Mouse (Mus musculus): ENCODE results near the gene Miga1. TPM values are rescaled to one million over a fixed set of nuclear protein-coding genes. Genes with fewer than 3 reads are reported as not detected.

The Miga1 gene
- polyA plus RNA-seq, 1 experiment from 2014 or later, result 21.1 TPM

DNA sequence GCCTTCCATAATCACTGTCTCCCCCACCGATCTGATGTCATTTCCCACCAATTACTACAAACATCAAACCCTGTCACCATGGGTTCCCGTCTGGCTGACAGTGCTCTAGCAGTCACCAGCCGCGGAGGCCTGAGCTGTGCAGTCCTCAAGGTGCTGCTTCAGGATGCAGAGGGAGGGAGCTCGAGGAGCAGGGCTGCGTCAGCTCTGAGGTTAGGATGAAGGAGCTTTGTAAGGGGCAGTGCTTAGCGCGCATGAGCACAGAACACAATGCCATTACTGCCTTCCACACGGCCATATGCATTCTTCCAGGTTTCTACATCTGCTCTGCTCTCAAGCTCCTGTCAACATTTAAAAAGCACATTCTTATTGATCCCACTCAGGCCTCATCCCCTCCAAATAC, 37.2 kb downstream of the Miga1 start:
- Histone ChIP-seq H3K4me2 (ENCODE audit: low read depth, low read length) (no peak overlapping the region), H3K4me1 (ENCODE audit: control insufficient read depth, insufficient read depth, low read length) (no peaks in the 10 kb centered on the region), H3K9me3 (replicated peaks; ENCODE audit: control insufficient read depth, low read length) (no peaks in the 10 kb centered on the region), H3K27me3 (ENCODE audit: control insufficient read depth, insufficient read depth, low read length) (no peaks in the 10 kb centered on the region), H3K36me3 (replicated peaks; ENCODE audit: control insufficient read depth, insufficient read depth, low read depth, low read length) (no peaks in the 10 kb centered on the region), H3K4me3 (ENCODE audit: low read depth, low read length) (no peak overlapping the region), H3K27ac (replicated peaks; ENCODE audit: low read depth, low read length) (no peak overlapping the region), H3K9ac (replicated peaks; ENCODE audit: low read length) (no peak overlapping the region)
- WGBS, result 74% methylated on average over 9 of the region's 9 CpGs
- no peak for ATAC-seq (replicated peaks; ENCODE audit: insufficient number of reproducible peaks, low FRiP score, low TSS enrichment, low read depth)
- no peak for DNase-seq (ENCODE audit: low spot score)

DNA sequence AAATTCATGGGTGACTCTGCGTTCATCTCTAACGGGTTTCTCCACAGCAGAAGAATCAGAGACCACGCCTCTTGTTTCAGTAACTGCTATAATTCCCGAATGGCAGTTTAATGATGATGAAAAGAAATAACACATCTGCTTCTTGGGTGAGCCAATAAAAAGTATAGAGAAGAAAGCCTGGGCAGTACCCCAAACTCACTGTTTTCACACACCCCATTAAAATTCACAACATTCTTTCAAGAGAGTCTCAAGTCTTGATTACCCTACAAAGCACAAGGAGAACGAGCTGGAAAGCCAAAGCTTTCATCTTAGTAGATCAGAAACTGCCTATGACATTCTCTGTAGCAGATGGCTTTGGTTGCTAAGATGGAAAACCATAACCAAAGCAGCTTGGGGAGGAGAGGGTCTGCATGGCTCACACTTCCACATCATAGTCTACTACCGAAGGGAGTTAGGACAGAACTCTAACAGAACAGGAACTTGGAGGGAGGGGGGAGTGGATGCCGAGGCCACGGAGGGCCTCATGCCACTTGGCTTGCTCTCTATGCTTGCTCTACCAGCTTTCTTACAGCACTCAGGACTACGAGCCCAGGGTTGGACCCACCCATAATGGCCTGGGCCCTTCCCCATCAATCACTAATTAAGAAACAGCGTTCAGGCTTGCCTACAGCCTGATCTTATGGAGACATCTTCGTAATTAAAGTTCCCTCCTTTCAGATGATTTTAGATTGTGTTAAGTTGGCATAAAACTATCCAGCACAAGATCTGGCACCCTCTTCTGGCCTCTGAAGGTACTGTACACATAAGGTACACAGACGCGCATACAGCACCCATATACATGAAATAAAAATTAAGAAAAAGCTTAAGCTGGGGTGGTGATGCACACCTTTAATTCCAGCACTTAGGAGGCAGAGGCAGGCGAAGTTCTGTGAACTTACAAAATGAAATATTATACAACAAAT, 39.5 kb downstream of the Miga1 start:
- DNase-seq (ENCODE audit: low spot score), result no peak
- H3K4me1 ChIP-seq (ENCODE audit: control insufficient read depth, insufficient read depth, low read length), result no peaks in the 10 kb centered on the region
- H3K36me3 ChIP-seq (replicated peaks; ENCODE audit: control insufficient read depth, insufficient read depth, low read depth, low read length), result no peaks in the 10 kb centered on the region

DNA sequence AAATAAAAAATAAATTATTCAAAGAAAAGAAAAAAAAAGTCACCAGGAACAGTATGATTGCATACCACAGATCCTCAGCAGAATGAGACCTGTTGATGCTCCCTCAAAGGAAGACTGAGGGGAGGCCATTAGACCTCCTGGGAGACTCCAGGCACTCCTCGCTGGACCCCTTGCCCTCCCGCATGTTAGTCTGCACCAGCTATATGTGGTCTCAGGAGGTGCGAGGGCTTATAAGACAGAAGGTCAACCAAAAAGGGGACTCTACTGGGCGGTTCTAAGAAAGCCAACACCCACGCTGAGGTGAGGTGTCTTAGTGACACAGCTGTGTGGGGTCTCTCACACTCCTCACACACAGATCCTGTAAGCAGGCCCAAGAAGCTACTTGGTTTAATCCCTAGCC, 44.3 kb downstream of the Miga1 start:
- no peak for DNase-seq (ENCODE audit: low spot score)
- no peak overlapping the region for H3K4me2 ChIP-seq (ENCODE audit: low read depth, low read length)
- no peaks in the 10 kb centered on the region for H3K27me3 ChIP-seq (ENCODE audit: control insufficient read depth, insufficient read depth, low read length)
- no peaks in the 10 kb centered on the region for H3K4me1 ChIP-seq (ENCODE audit: control insufficient read depth, insufficient read depth, low read length)
- H3K36me3 ChIP-seq (replicated peaks; ENCODE audit: control insufficient read depth, insufficient read depth, low read depth, low read length), result no peaks in the 10 kb centered on the region
- WGBS, result 96% methylated on average over 5 of the region's 5 CpGs
- no peaks in the 10 kb centered on the region for H3K9me3 ChIP-seq (replicated peaks; ENCODE audit: control insufficient read depth, low read length)
- no peak overlapping the region for H3K27ac ChIP-seq (replicated peaks; ENCODE audit: low read depth, low read length)
- no peak overlapping the region for H3K4me3 ChIP-seq (ENCODE audit: low read depth, low read length)
- H3K9ac ChIP-seq (replicated peaks; ENCODE audit: low read length), result no peak overlapping the region
- ATAC-seq (replicated peaks; ENCODE audit: insufficient number of reproducible peaks, low FRiP score, low TSS enrichment, low read depth), result no peak

More for the DNA sequence above, 39.5 kb downstream of the Miga1 start:
- Histone ChIP-seq H3K4me2 (ENCODE audit: low read depth, low read length) (no peak overlapping the region), H3K27me3 (ENCODE audit: control insufficient read depth, insufficient read depth, low read length) (no peaks in the 10 kb centered on the region), H3K9ac (replicated peaks; ENCODE audit: low read length) (no peak overlapping the region), H3K9me3 (replicated peaks; ENCODE audit: control insufficient read depth, low read length) (no peaks in the 10 kb centered on the region), H3K4me3 (ENCODE audit: low read depth, low read length) (no peak overlapping the region), H3K27ac (replicated peaks; ENCODE audit: low read depth, low read length) (no peak overlapping the region)
- WGBS, result 92% methylated on average over 14 of the region's 14 CpGs
- ATAC-seq (replicated peaks; ENCODE audit: insufficient number of reproducible peaks, low FRiP score, low TSS enrichment, low read depth), result no peak

DNA sequence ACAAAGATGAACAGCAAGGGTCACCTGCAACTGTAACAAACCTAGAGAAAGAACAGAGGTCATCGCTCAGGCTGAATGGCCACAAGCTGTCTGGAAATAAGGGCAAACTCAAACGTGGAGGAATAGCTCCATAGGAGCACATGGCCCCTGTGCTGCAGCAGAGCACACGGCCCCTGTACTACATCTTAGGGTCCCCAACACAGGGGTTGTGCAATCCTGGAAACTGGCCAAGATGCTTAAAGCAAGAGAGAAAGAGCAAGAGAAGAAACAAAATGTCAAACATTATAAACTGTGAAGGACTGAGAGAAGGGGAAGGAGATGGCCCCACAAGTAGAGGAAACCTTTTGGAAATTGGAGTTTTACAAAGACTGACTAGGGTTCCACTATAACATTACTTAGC, 45.8 kb downstream of the Miga1 start:
- 77% methylated on average over 3 of the region's 3 CpGs for whole genome bisulfite sequencing
- Histone ChIP-seq H3K27ac (replicated peaks; ENCODE audit: low read depth, low read length) (no peak overlapping the region), H3K27me3 (ENCODE audit: control insufficient read depth, insufficient read depth, low read length) (no peaks in the 10 kb centered on the region), H3K9ac (replicated peaks; ENCODE audit: low read length) (no peak overlapping the region), H3K4me3 (ENCODE audit: low read depth, low read length) (no peak overlapping the region), H3K36me3 (replicated peaks; ENCODE audit: control insufficient read depth, insufficient read depth, low read depth, low read length) (no peaks in the 10 kb centered on the region), H3K4me1 (ENCODE audit: control insufficient read depth, insufficient read depth, low read length) (no peaks in the 10 kb centered on the region), H3K9me3 (replicated peaks; ENCODE audit: control insufficient read depth, low read length) (no peaks in the 10 kb centered on the region), H3K4me2 (ENCODE audit: low read depth, low read length) (no peak overlapping the region)
- DNase-seq (ENCODE audit: low spot score) (no peak), ATAC-seq (replicated peaks; ENCODE audit: insufficient number of reproducible peaks, low FRiP score, low TSS enrichment, low read depth) (no peak)

DNA sequence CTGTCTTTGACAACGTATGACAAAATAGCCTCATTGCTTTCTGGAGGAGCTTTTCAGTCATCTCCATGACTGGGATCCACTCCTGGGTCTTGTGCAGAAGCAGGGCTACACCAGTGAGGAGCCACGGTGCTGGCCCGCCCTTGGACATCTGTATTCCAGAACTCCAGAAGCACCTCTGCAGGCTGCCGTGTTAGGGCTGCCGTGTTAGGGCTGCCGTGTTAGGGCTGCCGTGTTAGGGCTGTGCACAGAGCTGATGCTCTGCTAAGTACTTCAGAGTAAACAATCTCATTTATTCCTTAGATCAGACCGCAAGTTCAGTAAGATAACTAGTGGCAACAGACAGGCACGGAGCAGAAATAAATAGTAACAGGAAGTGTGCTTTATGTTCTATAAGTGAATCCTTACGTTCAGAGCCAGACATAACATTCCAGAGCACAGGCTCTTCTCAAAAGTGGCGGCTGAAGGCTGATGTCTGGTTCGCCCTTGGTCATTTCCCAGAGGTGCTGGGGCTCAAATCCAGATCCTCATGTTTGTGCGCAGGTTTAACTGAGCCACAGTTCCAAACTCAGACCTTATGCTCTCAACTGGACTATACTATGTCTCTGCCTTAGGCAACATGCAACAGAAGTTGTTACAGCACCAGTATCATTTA, 46.6 kb downstream of the Miga1 start:
- 69% methylated on average over 13 of the region's 13 CpGs for WGBS
- H3K9me3 ChIP-seq (replicated peaks; ENCODE audit: control insufficient read depth, low read length), result no peaks in the 10 kb centered on the region
- no peak overlapping the region; the same call in 1 of the 2 replicates for H3K27ac ChIP-seq (replicated peaks; ENCODE audit: low read depth, low read length)
- no peaks in the 10 kb centered on the region for H3K4me1 ChIP-seq (ENCODE audit: control insufficient read depth, insufficient read depth, low read length)
- no peaks in the 10 kb centered on the region for H3K36me3 ChIP-seq (replicated peaks; ENCODE audit: control insufficient read depth, insufficient read depth, low read depth, low read length)
- no peak for DNase-seq (ENCODE audit: low spot score)
- no peak for ATAC-seq (replicated peaks; ENCODE audit: insufficient number of reproducible peaks, low FRiP score, low TSS enrichment, low read depth)
- no peak overlapping the region for H3K4me2 ChIP-seq (ENCODE audit: low read depth, low read length)
- no peak overlapping the region for H3K4me3 ChIP-seq (ENCODE audit: low read depth, low read length)
- H3K9ac ChIP-seq (replicated peaks; ENCODE audit: low read length), result no peak overlapping the region
- no peaks in the 10 kb centered on the region for H3K27me3 ChIP-seq (ENCODE audit: control insufficient read depth, insufficient read depth, low read length)

DNA sequence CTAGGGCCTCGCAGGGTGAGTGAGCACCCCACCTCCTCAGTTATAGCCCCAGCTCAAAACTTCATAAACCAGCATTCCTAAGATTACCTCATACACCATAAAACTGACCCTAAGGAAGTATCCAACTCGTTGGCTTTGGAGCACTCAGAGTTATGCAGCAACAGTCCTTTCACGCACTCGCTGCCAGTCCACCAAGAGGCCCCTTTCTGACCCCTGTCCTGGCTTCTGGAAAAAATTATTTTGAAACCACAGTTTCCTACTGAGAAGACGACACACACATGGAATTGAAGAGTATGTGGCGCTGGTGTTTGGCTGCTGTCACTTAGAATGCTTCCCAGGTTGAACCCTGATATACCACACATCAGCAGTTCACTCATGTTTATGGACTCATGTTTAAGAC, 48.3 kb downstream of the Miga1 start:
- H3K36me3 ChIP-seq (replicated peaks; ENCODE audit: control insufficient read depth, insufficient read depth, low read depth, low read length), result no peaks in the 10 kb centered on the region

DNA sequence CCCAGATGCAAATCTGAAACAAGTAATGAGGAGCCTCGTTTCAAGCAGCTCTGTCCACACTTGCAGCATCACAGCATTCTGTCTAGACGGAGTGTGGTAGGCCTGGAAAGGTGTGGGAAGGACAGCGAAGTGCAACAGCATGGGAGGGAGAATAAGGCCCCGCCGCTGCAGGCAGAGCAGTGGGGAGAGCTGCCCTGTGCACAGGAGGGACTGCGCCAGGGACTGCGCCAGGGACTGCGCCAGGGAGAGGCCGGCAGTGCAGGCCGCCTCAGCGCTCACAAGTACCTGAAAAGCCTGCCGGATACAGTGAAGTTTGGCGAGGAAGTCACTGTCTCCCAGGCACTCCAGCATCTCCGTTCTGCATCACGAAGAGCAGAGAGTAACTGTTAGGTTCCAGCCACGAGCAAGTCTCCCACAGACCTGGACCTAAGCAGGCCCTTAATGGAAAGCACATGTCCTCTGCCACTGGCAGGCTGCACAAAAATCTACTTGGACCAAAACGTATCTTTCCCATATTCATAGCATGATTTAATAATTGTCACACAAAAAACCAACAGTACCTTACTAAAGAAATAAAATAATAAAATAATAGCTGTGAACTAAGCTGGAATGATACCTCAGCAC, 49.9 kb downstream of the Miga1 start:
- Histone ChIP-seq H3K27ac (replicated peaks; ENCODE audit: low read depth, low read length) (no peak overlapping the region), H3K9ac (replicated peaks; ENCODE audit: low read length) (no peak overlapping the region), H3K36me3 (replicated peaks; ENCODE audit: control insufficient read depth, insufficient read depth, low read depth, low read length) (no peaks in the 10 kb centered on the region; the same call in 1 of the 2 replicates), H3K4me1 (ENCODE audit: control insufficient read depth, insufficient read depth, low read length) (no peaks in the 10 kb centered on the region), H3K4me3 (ENCODE audit: low read depth, low read length) (no peak overlapping the region), H3K9me3 (replicated peaks; ENCODE audit: control insufficient read depth, low read length) (no peaks in the 10 kb centered on the region), H3K4me2 (ENCODE audit: low read depth, low read length) (no peak overlapping the region), H3K27me3 (ENCODE audit: control insufficient read depth, insufficient read depth, low read length) (no peaks in the 10 kb centered on the region)
- ATAC-seq (replicated peaks; ENCODE audit: insufficient number of reproducible peaks, low FRiP score, low TSS enrichment, low read depth) (no peak), DNase-seq (ENCODE audit: low spot score) (peak; percentile 56)
- WGBS, result 76% methylated on average over 17 of the region's 17 CpGs

More for the DNA sequence above, 48.3 kb downstream of the Miga1 start:
- no peak for ATAC-seq (replicated peaks; ENCODE audit: insufficient number of reproducible peaks, low FRiP score, low TSS enrichment, low read depth)
- H3K9ac ChIP-seq (replicated peaks; ENCODE audit: low read length), result no peak overlapping the region
- H3K4me1 ChIP-seq (ENCODE audit: control insufficient read depth, insufficient read depth, low read length), result no peaks in the 10 kb centered on the region
- 61% methylated on average over 6 of the region's 6 CpGs for WGBS
- H3K27ac ChIP-seq (replicated peaks; ENCODE audit: low read depth, low read length), result no peak overlapping the region
- DNase-seq (ENCODE audit: low spot score), result no peak
- H3K27me3 ChIP-seq (ENCODE audit: control insufficient read depth, insufficient read depth, low read length), result no peaks in the 10 kb centered on the region
- no peaks in the 10 kb centered on the region for H3K9me3 ChIP-seq (replicated peaks; ENCODE audit: control insufficient read depth, low read length)
- H3K4me2 ChIP-seq (ENCODE audit: low read depth, low read length), result no peak overlapping the region
- no peak overlapping the region for H3K4me3 ChIP-seq (ENCODE audit: low read depth, low read length)

Data from embryonic facial prominence, embryonic 11.5 days (tissue).